Mouse (Mus musculus): Measurements from ENCODE around the gene B430306N03Rik.

DNA sequence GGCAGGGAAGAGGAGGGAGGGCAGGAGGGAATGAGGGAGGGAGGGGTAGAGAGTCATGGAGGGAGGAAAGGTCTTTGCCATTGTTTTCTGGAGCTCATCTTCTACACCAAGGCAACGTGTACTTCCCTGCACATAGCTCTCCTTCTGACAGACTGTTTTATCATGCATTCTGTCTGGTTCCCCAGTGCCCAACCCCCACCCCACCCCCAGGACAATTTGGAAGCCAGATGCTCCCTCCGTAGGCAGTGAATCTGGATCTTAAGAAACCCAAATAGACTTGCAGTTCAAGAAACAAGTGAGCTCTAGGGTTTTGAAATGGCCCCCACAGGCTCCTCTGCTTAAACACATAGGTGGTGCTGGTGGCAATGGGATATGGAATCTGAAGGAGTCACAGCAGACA lies 42.0 kb downstream of the B430306N03Rik start:
- no peak for TF ChIP-seq CTCF (IDR thresholded peaks at IDR 0.05; ENCODE audit: extremely low read depth, insufficient read depth, insufficient read length, insufficient replicate concordance)
- TF ChIP-seq POLR2A (IDR thresholded peaks at IDR 0.05; ENCODE audit: low read depth, low read length): no peak

All from spleen, adult 2 months (tissue).